Mouse (Mus musculus): ENCODE results near the gene Ear2. TPM values are rescaled to one million over a fixed set of nuclear protein-coding genes. Genes with fewer than 3 reads are reported as not detected.
"Not testable (repeated sequence)": the region's sequence is repeated elsewhere in the genome, so short reads cannot be mapped to it uniquely, and the experiment has no call there.

Ear2 gene
- not detected in 2 replicates for polyA plus RNA-seq (2014; fragmentation: Nextera tagmentation; extraction: Ambion mirVana)

GRCm38 (mm10) chr14:44102354-44102753, at the start of gene Ear2:
Ear2 (plus strand) TSS chr14:44102654.
- H3K36me3 ChIP-seq (replicated peaks; ENCODE audit: control insufficient read depth, insufficient read depth, low read depth, low read length); DNase-seq (ENCODE audit: low spot score); ATAC-seq (replicated peaks; ENCODE audit: insufficient number of reproducible peaks, low FRiP score, low TSS enrichment, low read depth); H3K4me1 ChIP-seq (ENCODE audit: control insufficient read depth, insufficient read depth, low read length); H3K27ac ChIP-seq (replicated peaks; ENCODE audit: low read depth, low read length); H3K9ac ChIP-seq (replicated peaks; ENCODE audit: low read length); H3K27me3 ChIP-seq (ENCODE audit: control insufficient read depth, insufficient read depth, low read length); H3K4me3 ChIP-seq (ENCODE audit: low read depth, low read length); H3K4me2 ChIP-seq (ENCODE audit: low read depth, low read length); H3K9me3 ChIP-seq (replicated peaks; ENCODE audit: control insufficient read depth, low read length): not testable (repeated sequence)
- 81% methylated on average over 2 of the region's 2 CpGs for WGBS

DNA sequence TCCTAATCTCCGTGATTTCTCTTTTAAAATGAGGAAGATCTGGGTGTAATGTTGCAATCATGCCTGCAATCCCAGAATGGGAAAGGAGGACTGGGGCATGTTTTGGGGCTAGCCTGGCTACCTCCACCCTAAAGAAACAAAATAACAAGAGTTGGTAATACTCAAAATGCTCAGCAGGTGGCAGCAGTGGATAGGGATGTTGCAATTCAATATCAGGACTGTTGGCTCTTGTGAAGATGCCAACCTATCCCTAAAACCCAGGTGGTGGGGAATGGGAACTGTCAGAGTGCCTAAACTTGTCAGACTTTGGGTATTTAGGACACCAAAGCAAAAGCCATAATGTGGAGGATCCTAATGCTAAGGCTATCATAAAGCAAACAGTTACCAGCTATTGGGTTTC, 34.6 kb upstream of the Ear2 start:
- not testable (repeated sequence) for H3K9ac ChIP-seq (replicated peaks; ENCODE audit: low read length); H3K9me3 ChIP-seq (replicated peaks; ENCODE audit: control insufficient read depth, low read length); H3K4me2 ChIP-seq (ENCODE audit: low read depth, low read length); H3K4me1 ChIP-seq (ENCODE audit: control insufficient read depth, insufficient read depth, low read length); H3K27ac ChIP-seq (replicated peaks; ENCODE audit: low read depth, low read length); H3K4me3 ChIP-seq (ENCODE audit: low read depth, low read length); ATAC-seq (replicated peaks; ENCODE audit: insufficient number of reproducible peaks, low FRiP score, low TSS enrichment, low read depth); H3K27me3 ChIP-seq (ENCODE audit: control insufficient read depth, insufficient read depth, low read length); H3K36me3 ChIP-seq (replicated peaks; ENCODE audit: control insufficient read depth, insufficient read depth, low read depth, low read length)
- WGBS = 77% methylated on average over 1 of the region's 1 CpGs
- peak; percentile 25 for DNase-seq (ENCODE audit: low spot score)

GRCm38 (mm10) chr14:44070595-44070994, 31.9 kb upstream of the Ear2 start:
- H3K27ac ChIP-seq (replicated peaks; ENCODE audit: low read depth, low read length); H3K9ac ChIP-seq (replicated peaks; ENCODE audit: low read length); ATAC-seq (replicated peaks; ENCODE audit: insufficient number of reproducible peaks, low FRiP score, low TSS enrichment, low read depth); H3K4me2 ChIP-seq (ENCODE audit: low read depth, low read length); DNase-seq (ENCODE audit: low spot score); H3K4me3 ChIP-seq (ENCODE audit: low read depth, low read length); H3K4me1 ChIP-seq (ENCODE audit: control insufficient read depth, insufficient read depth, low read length); H3K9me3 ChIP-seq (replicated peaks; ENCODE audit: control insufficient read depth, low read length); H3K27me3 ChIP-seq (ENCODE audit: control insufficient read depth, insufficient read depth, low read length); H3K36me3 ChIP-seq (replicated peaks; ENCODE audit: control insufficient read depth, insufficient read depth, low read depth, low read length): not testable (repeated sequence)
- 78% methylated on average over 1 of the region's 3 CpGs for WGBS

- 66% methylated on average over 5 of the region's 5 CpGs for WGBS
- not testable (repeated sequence) for ATAC-seq (replicated peaks; ENCODE audit: insufficient number of reproducible peaks, low FRiP score, low TSS enrichment, low read depth); H3K4me3 ChIP-seq (ENCODE audit: low read depth, low read length); H3K27me3 ChIP-seq (ENCODE audit: control insufficient read depth, insufficient read depth, low read length); H3K4me2 ChIP-seq (ENCODE audit: low read depth, low read length); H3K9ac ChIP-seq (replicated peaks; ENCODE audit: low read length); H3K9me3 ChIP-seq (replicated peaks; ENCODE audit: control insufficient read depth, low read length); H3K27ac ChIP-seq (replicated peaks; ENCODE audit: low read depth, low read length); DNase-seq (ENCODE audit: low spot score); H3K36me3 ChIP-seq (replicated peaks; ENCODE audit: control insufficient read depth, insufficient read depth, low read depth, low read length); H3K4me1 ChIP-seq (ENCODE audit: control insufficient read depth, insufficient read depth, low read length)
Observed at GRCm38 (mm10) chr14:44077785-44078341, 24.6 kb upstream of the Ear2 start.

- ATAC-seq (replicated peaks; ENCODE audit: insufficient number of reproducible peaks, low FRiP score, low TSS enrichment, low read depth); H3K9ac ChIP-seq (replicated peaks; ENCODE audit: low read length); H3K4me1 ChIP-seq (ENCODE audit: control insufficient read depth, insufficient read depth, low read length); H3K9me3 ChIP-seq (replicated peaks; ENCODE audit: control insufficient read depth, low read length); H3K4me3 ChIP-seq (ENCODE audit: low read depth, low read length); DNase-seq (ENCODE audit: low spot score); H3K4me2 ChIP-seq (ENCODE audit: low read depth, low read length); H3K27me3 ChIP-seq (ENCODE audit: control insufficient read depth, insufficient read depth, low read length); H3K27ac ChIP-seq (replicated peaks; ENCODE audit: low read depth, low read length); H3K36me3 ChIP-seq (replicated peaks; ENCODE audit: control insufficient read depth, insufficient read depth, low read depth, low read length): not testable (repeated sequence)
- WGBS = 93% methylated on average over 1 of the region's 1 CpGs
Observed at GRCm38 (mm10) chr14:44086588-44086987, 15.9 kb upstream of the Ear2 start.

DNA sequence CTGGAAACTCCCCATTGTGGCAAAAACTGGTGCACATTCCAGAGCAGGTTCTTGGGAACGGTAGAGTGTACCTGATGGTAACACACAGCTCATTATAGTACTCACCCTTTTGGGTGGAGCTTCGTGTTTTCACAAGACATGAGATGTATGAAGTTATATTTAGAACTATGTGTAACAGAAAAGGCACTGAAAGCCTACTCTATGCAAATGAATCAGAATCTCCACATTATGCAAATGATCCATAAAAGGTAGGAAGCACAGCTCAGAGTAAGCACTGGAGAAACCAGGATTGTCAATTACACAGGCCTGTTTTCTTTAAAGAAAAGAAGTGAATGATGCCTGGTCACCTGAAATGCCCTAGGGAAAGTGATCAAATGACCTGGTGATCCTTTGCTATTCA, 14.9 kb upstream of the Ear2 start:
- H3K4me1 ChIP-seq (ENCODE audit: control insufficient read depth, insufficient read depth, low read length) = not testable (repeated sequence)
- 86% methylated on average over 2 of the region's 2 CpGs for WGBS

DNA sequence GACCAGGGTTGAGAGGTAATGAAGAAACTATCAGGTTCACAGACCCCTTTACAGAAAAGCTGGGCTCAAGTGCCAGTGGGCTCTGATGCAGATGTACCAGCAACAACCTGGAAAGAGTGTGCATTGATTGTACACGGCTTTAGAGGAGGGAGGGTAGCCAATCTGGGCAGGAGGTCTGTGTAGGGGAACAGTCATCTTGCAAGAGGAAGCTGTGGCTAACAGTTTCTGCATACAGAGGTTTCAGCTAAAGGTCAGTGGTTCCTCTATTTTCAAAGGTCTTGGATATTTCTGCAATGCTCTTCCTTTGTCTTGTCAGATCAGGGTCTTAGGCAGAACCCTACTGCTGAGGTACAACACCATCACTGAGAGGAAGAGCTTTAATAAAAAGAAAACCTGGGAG, 10.9 kb upstream of the Ear2 start:
- not testable (repeated sequence) for H3K9me3 ChIP-seq (replicated peaks; ENCODE audit: control insufficient read depth, low read length); H3K27ac ChIP-seq (replicated peaks; ENCODE audit: low read depth, low read length); H3K36me3 ChIP-seq (replicated peaks; ENCODE audit: control insufficient read depth, insufficient read depth, low read depth, low read length); ATAC-seq (replicated peaks; ENCODE audit: insufficient number of reproducible peaks, low FRiP score, low TSS enrichment, low read depth); H3K27me3 ChIP-seq (ENCODE audit: control insufficient read depth, insufficient read depth, low read length); H3K9ac ChIP-seq (replicated peaks; ENCODE audit: low read length); H3K4me1 ChIP-seq (ENCODE audit: control insufficient read depth, insufficient read depth, low read length); DNase-seq (ENCODE audit: low spot score); H3K4me3 ChIP-seq (ENCODE audit: low read depth, low read length); H3K4me2 ChIP-seq (ENCODE audit: low read depth, low read length)
- 63% methylated on average over 1 of the region's 1 CpGs for WGBS

More for the DNA sequence above, 14.9 kb upstream of the Ear2 start:
- DNase-seq (ENCODE audit: low spot score); ATAC-seq (replicated peaks; ENCODE audit: insufficient number of reproducible peaks, low FRiP score, low TSS enrichment, low read depth); H3K27me3 ChIP-seq (ENCODE audit: control insufficient read depth, insufficient read depth, low read length); H3K4me3 ChIP-seq (ENCODE audit: low read depth, low read length); H3K9ac ChIP-seq (replicated peaks; ENCODE audit: low read length); H3K27ac ChIP-seq (replicated peaks; ENCODE audit: low read depth, low read length); H3K36me3 ChIP-seq (replicated peaks; ENCODE audit: control insufficient read depth, insufficient read depth, low read depth, low read length); H3K9me3 ChIP-seq (replicated peaks; ENCODE audit: control insufficient read depth, low read length); H3K4me2 ChIP-seq (ENCODE audit: low read depth, low read length): not testable (repeated sequence)

- H3K9ac ChIP-seq (replicated peaks; ENCODE audit: low read length); H3K4me2 ChIP-seq (ENCODE audit: low read depth, low read length): not testable (repeated sequence)
Observed at GRCm38 (mm10) chr14:44094445-44094844, 8.0 kb upstream of the Ear2 start.

More at GRCm38 (mm10) chr14:44094445-44094844, 8.0 kb upstream of the Ear2 start:
- not testable (repeated sequence) for ATAC-seq (replicated peaks; ENCODE audit: insufficient number of reproducible peaks, low FRiP score, low TSS enrichment, low read depth); DNase-seq (ENCODE audit: low spot score); H3K4me3 ChIP-seq (ENCODE audit: low read depth, low read length); H3K9me3 ChIP-seq (replicated peaks; ENCODE audit: control insufficient read depth, low read length); H3K36me3 ChIP-seq (replicated peaks; ENCODE audit: control insufficient read depth, insufficient read depth, low read depth, low read length); H3K27ac ChIP-seq (replicated peaks; ENCODE audit: low read depth, low read length); H3K4me1 ChIP-seq (ENCODE audit: control insufficient read depth, insufficient read depth, low read length); H3K27me3 ChIP-seq (ENCODE audit: control insufficient read depth, insufficient read depth, low read length)
- WGBS = 49% methylated on average over 5 of the region's 5 CpGs
